Mouse (Mus musculus): ENCODE measurements around the gene Pabpc4.

Pabpc4 gene

DNA sequence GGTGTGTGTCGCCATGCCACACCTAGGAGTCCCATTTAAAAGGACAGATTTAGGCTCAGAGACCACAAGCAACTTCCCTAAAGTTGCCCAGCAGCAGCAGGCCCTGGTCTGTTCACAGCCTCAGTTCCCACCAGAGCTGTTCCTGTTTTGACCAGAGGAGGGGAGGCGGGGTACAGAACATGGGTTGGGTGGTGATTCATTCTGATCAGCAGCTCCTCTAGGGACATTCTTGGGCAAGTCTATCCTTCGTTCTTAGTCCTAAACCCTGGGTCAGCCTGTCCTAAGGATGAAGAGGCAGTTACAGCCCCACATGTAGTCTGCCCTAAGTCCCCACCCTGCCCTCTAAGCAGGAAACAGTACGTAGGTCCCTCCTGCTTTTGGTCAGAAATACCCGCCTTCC, 78.1 kb downstream of the Pabpc4 start:
- no peak for DNase-seq (ENCODE audit: inconsistent age in 2 of 2, low spot score in 1 of 2)

DNA sequence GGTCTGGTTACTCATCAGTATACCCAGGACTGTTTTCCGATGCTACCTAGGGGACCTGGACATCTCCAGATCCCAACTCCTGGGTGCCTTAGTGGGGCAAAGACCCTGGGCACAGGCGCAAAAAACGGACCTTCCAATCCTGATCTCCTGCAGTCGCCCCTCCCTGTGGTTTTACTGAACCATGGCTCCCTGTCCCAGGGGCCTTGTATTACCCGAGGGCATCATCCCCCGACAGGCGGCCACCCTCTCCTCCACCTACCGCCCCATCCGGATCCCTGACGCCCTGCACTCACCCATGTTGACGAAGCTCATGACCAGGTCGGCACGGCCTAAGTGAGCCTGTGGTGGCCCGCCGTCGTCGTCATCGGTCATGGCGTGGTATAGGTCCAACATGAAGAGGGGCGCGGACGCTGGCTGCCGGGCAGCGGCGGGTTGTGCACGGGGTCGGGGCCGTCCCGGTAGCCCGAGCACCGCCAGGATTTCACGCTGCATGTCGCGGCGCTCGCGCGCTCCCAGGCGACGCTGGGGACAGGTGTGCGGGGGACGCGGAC, 80.0 kb downstream of the Pabpc4 start:
- DNase-seq (ENCODE audit: inconsistent age in 2 of 2, low spot score in 1 of 2): peak in 1 of 2 experiments; percentile 40

DNA sequence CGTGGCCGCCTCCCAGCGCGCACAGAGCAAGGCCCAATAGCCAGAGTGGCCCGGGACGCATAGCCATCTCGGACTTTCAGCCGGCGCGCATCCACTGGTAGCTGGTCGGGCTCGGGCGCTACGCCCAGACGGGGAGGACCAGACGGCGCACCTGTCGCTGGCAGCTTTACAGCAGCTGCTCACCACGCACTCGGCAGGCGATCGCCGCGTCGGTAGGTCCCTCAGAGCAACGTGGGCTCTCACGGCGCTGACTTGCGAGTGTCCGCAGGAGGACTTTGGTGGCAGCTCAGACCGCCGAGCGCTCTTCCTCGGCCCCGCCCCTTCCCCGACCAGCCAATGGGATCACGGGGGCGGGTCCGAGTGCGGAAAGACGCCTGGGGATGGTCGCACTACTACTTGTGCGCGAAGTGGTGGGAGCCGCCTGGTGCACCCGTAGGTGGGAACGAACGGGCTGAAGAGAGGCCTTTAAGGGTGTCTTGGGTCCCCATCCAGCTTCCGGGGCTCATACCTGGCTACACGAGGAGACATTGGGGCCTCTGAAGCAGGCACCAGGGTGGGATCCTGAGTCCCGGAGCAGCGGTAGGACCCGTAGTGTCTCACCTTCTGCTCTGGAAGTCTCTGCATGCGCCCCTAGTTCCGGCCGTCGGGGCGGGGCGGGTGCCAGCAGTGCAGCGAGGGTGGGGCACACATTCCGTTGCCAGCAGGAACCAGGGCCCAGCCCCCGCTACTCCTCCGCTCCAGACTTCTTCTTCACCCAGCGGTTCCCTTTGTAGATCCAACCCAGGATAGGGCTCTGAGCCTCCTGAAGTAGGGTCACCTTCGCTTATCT, 80.7 kb downstream of the Pabpc4 start, which contains the start of gene Bmp8a:
Gene Bmp8a, minus strand, starts transcription at position 611 of the 829 bp plus-strand sequence.
- DNase-seq (ENCODE audit: inconsistent age in 2 of 2, low spot score in 1 of 2): peak; percentile 78 to 85

DNA sequence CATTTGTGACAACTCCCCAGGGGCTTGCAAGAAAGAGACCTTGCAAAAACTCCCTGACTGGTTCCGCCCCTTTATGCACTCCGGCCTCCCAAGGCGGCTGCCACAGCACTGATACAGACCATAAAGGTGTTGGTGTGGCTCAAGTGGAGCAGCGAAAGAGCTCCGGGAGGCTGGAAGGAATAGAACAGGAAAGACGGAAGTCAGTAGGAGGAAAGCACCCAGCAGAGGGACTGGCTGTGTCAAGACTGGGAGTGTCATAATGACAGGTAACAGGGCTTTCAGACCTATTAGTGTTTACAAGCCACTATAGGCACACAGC, 81.3 kb downstream of the Pabpc4 start:
- no peak for DNase-seq (ENCODE audit: inconsistent age in 2 of 2, low spot score in 1 of 2)

Data from adrenal gland, adult (tissue).